Mouse (Mus musculus) right cerebral cortex, adult 18-20 months (tissue): ENCODE data around the gene Olfr1162.
"Not testable (repeated sequence)": the region's sequence is repeated elsewhere in the genome, so short reads cannot be mapped to it uniquely, and the experiment has no call there.

Experiments used
- DNase-seq: peaks from one replicate; pipeline ENCODE4 v3.0.0; 2022; ENCODE audit warnings: mixed read lengths

The Olfr1162 gene

DNA sequence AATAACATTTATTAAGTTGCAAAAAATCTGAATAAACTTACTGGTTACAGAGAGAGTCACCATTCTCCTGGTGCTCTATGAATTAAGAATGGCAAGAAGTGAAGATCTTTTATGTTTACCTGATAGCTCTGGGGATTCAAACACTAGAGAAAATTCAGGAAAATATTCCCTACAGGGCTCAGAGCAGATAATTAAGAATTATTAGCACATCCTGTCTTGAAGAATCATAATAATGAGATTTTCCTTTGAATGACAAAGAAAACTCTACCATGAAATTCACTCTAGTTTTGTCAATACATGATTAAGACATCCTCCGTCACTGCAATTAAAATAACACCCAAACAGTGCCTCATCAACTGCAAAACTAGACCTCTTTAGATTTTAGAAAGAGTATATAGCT, at the start of gene Olfr1162:
TSS of gene Olfr1162 (minus strand) at position 101 of the 400 bp plus-strand sequence.
- DNase-seq = no peak

DNA sequence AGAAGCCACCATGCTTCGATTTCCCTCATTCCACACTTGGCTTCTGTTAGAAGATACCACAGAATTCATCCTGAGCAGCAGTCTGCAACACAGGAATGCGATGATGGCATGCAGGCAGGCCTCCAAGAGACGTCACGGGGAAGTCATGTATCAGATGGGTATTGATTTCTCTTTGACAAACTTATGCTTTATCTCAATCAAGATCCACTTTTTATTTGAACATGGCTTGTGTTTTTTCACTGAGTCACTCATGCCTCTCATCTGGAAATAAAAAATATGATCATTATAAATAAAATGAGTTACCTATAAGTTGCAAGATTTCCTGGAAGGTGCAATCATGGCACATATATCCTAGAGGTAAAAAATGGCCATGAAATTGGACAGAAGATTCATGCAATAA, 42.9 kb upstream of the Olfr1162 start, which contains the start of gene Olfr1164:
TSS of gene Olfr1164 (minus strand) at position 101 of the 400 bp plus-strand sequence.
- DNase-seq = no peak

DNA sequence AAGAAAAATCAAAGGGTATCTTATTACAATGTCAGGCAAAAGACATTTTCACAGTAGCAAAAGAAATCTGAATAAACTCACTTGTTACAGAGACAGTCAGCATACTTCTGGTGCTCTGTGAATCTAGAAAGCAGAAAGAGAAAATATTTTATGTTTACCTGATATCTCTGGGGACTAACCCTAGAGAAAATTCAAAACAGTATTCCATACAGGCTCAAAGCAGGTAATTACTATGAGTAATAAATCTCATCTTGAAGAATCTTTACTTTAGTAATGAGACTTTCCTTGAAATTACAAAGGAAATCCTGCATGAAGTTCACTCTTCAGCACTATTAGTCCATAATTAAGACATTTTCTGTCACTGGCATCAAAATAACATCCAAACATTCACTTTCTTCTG, 20.8 kb upstream of the Olfr1162 start, which contains the start of gene Olfr1163:
TSS of gene Olfr1163 (minus strand) at position 101 of the 400 bp plus-strand sequence.
- DNase-seq = no peak

DNA sequence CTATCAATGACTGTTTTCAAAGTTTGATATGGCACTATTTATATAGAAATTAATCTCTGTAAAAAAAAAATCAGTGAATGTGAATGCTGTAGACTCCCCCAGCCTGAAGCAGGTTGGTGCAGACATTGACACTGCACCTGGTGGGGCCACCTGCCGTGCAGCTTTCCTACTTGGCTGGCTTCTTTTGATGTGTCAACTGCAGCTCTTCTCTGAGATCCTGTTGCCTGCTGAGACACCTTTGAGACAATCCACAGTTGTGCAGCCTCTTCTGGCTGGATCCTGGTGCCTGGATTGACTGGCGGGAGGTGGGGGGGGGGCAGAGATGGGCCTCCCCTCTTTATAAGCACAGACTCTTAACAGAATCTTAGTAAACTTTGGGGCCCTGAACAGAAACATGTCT, 12.7 kb upstream of the Olfr1162 start:
- DNase-seq = no peak

DNA sequence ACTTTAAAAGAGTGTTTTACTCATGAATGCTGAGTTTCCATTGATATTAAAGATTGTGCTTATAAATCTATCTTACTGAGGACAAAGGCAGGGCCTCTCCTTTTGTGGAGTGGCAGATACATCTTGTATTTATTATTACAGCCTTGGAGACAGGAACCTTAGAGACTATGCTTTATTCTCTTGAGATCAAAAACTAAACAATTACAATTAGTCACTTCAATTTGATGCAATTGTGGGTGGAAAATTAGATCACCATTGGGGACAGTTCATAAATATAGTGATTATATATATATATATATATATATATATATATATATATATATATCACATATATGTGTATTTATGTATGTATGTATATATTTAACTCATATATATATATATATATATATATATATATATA, 13.3 kb downstream of the Olfr1162 start, which contains the start of gene Olfr73:
TSS of gene Olfr73 (minus strand) at position 101 of the 400 bp plus-strand sequence.
- no peak for DNase-seq

DNA sequence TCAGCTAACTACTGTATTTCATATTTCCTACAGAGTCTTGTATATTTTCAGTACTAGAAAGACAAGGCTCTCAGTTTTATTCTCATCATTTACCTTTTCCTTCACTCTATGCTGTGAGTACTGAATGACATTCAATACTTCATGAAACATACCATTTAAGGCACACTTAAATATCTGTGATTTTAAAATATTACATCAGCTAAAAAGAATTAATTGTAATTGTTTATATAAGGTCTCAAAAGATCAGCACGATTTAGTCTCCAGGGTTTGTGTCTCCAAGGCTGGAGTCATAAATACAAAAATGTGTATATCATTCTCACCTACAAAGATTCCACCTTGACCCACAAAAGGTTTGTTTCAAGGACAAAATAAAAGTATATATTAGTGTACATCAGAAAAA, 28.5 kb downstream of the Olfr1162 start, which contains the start of gene Olfr1161:
TSS of gene Olfr1161 (plus strand) at position 301 of the 400 bp plus-strand sequence.
- not testable (repeated sequence) for DNase-seq

DNA sequence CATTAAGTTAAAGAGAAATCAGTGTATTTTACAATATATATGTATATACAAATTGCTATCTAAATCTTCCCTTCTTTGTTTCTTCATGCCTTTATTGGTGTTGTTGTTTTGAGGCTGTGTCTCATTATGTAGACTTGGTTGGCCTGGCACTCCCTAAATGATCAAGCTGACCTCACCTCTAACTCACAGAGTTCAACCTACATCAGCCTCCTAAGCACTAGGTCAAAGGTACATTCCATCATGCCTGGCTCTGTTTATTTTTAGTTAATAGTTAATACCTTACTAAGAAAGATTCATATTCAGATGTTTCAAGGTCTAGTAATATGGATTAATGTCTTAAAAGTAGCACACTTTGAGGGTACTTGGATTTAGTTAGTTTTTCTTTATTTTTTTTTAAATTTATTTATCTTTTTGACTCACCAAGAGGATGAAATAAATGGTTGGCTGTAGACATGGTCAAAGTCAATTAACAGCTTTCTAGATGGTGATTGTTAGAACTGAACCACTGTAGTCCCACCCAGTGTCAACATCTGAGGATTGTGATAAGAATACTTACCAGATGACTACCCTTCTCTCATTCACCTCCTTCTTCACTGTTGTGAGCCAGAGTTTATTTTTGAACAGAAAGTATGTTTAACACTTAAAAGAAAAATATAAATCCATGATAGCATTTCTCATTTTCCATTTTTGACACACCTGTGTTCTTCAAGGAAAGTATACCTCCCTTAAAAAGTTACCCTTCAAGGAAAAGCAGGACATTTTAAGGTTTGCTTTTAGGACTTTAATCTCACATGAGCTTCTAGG, 43.2 kb downstream of the Olfr1162 start, which contains the start of gene Olfr1160:
TSS of gene Olfr1160 (minus strand) at position 754 of the 804 bp plus-strand sequence.
- no peak for DNase-seq
